Mouse (Mus musculus): Measurements from ENCODE around the gene Pigz.

DNA sequence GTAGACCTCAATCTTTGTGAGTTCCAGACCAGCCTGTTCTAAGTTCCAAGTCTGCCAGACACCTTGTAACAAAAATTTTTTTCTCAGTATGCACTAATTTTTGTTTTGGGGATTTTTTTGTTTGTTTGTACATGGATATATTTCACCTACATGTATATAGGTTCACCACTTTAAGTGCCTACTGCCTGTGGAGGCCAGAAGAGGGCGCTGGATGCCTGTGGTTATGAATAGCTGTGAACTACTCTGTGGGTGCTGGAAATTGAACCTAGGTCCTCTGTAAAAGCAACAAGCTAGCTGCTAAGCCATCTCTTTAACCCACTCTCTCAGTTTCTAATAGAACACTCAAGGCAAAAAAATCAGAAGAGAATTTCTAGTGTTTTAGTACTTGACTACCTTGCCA, 58.4 kb downstream of the Pigz start:
- TF ChIP-seq CTCF (IDR thresholded peaks at IDR 0.05; ENCODE audit: control insufficient read depth, insufficient read depth, insufficient replicate concordance, low read depth, low read length) (no peak), POLR2A (IDR thresholded peaks at IDR 0.05; ENCODE audit: control insufficient read depth, low read depth, low read length) (no peak)
